Mouse (Mus musculus) kidney, adult 2 months (tissue): ENCODE measurements around the gene Mrto4.

Experiments used
- CTCF ChIP-seq: fragments of 200-500 bp; conservative IDR thresholded peaks from 2 replicates; pipeline ENCODE4 v1.5.1; 2011; ENCODE audit warnings: low read depth, mild to moderate bottlenecking, control low read depth, low read length, moderate library complexity, mixed read lengths; ENCODE audit not compliant: insufficient read depth, insufficient read length
- POLR2A ChIP-seq: fragments of 200-500 bp; IDR thresholded peaks from one replicate; pipeline ENCODE4 v1.6.1; 2011; ENCODE audit warnings: low read depth, low read length, control low read depth

DNA sequence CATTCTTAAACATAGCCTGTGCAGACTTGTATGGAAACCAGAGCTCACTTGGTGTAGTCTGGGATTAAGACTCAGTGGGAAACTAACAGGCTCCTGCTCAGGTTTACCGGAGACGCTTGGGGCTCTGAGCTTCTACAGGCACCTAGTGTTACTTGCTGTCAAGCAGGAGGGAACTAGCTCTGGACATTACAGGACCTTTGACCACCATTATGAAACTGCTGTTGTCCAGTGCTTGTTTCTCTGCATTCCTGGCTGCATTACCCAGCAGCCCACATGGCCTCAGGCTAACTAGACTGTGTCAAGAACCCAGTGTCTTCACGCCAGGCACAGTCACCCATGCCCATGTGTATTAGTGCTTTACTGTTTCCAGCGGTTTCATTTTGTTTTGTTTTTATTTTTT, 20.8 kb upstream of the Mrto4 start:
- TF ChIP-seq POLR2A, result no peak
- TF ChIP-seq CTCF, result no peak
